Mouse (Mus musculus): ENCODE measurements around the gene Bcl11b. TPM values are rescaled to one million over a fixed set of nuclear protein-coding genes. Genes with fewer than 3 reads are reported as not detected.
A peak's percentile ranks its signal among the peaks of the same experiment; 100 is the strongest.

Bcl11b gene
- 6.4 and 14.1 TPM in 2 replicates for polyA plus RNA-seq (2012; rRNA removed)

DNA sequence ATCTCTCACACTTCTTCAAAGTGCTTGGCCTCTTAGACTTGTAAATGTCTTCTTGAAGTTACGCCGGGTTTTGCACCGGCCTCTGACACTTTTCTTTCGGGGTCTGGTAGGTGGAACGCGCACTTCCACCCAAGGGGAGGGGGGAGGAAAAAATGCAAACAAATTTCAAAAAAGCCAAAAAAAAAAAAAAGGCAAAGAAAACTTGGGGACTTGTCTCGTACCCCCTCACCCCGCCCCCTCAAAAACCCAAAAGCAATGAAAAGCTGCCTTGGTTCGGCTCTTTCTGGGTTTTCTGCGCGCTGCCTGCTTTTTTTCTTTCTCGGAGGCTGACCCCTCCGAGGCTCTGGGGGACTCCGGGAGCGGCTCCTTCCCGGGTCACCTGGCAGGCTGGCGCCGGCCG, at the start of gene Bcl11b:
TSS of gene Bcl11b (minus strand) at position 120 of the 400 bp plus-strand sequence.
- no peak for DNase-seq (ENCODE audit: low read depth, low spot score)
- 3% methylated on average over 19 of the region's 19 CpGs for WGBS

DNA sequence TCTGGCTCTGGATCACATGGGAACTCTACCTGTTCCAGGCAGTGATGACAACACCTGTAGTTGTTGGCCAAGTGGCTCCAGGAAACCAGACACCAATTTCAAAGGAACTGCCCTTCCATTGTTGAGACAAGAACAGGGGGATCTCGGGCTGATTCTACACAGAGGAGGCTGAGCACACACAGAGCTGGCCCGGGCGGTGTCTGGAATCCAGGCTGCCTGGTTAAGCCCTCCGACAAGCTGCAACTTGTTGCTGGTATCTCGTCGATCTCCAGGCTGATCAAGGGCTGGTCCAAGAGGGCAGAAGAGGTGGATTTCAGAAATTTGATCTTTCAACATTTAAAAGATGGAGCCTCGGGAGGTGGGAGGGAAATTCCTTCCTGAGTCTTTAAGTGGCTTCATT, 47.6 kb upstream of the Bcl11b start:
- 50% methylated on average over 7 of the region's 7 CpGs for WGBS
- no peak for DNase-seq (ENCODE audit: low read depth, low spot score)

DNA sequence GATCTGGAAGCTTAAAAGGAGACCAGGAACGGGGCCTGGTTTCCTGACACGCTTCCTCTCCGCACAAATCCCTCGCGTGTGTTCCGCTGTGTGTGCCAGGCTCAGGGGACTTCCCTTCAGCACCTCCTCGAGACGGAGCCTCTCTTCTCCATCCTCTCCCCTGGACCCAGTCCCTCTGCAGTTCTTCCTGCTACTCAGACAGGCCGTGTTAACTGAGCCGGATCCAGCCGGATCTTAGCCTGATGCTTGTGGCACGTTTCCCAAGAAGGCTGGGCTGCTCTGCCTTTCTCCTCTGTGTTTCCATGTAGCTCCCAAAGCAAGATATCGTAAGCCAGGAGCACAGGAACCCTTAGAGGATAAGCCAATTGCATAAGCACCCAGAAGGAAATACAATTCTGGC, 46.2 kb upstream of the Bcl11b start:
- DNase-seq (ENCODE audit: low read depth, low spot score), result no peak
- 77% methylated on average over 13 of the region's 13 CpGs for WGBS

DNA sequence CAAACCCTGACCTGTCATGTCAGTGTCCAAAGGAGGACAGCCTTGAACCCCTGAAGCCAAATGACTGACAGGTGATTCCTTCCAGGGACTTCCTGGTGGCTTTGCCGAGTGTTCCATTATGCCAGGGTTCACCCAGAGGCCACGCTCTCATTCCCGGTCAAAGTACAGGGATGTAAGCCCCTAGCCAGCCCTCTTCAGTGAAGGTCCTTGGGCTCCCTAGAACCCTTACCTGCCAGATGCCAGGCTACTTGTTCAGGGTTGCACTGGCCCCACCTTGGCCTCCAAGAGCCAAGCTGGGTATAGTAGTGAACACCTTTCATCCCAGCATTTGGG, 38.8 kb upstream of the Bcl11b start:
- WGBS, result 43% methylated on average over 3 of the region's 3 CpGs
- DNase-seq (ENCODE audit: low read depth, low spot score), result no peak

DNA sequence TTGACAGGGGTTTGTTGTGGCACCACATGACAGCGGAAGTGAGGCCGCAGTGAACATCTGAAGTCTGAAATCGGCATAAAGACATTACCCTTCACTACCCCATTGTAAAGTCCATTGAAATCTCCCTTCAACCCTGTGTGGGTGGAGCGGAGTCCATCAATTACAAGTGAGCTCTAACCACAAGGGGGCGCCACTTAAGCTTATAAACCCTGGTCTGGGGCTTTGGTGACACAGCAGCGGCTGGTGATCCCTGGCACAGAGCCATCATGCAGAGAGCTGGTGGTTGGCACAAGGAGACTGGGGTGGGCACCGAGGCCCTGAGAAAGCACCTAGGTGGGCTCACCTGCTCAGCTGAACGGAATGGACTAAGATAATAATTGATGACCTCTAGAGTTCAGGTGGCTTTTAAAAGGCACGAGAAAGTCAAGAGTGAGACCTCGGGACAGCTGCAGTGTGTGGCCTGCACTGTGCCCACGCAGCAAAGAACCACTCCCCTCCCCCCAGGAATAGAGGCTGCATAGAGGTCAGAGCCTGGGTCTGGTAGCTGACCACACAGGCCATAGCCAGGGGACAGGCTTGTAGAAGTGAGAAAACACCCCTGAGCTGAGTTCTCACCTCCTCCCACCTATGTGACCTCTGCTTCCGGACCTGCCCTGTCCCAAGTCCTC, 38.3 kb upstream of the Bcl11b start:
- DNase-seq (ENCODE audit: low read depth, low spot score), result peak; percentile 42

DNA sequence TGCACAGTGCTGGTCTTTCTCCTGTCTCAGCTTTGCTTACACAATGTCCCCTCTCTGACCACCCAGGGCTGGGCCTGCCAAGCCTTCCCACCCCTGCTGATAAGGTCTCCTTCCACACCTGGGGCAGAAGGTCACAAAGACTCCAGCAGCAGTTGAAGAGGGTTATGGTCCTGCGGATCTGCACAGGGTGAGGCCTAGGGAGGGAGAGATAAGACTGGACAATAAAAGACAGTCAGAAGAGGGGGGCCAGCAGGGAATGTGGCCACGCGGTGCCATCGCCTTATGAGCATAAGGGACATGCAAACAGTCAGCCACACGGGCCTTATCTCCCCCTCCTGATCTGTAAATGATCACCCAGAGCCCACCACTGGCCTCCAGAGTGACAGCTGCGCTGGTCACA, 34.0 kb upstream of the Bcl11b start:
- DNase-seq (ENCODE audit: low read depth, low spot score), result peak; percentile 46
- WGBS, result 26% methylated on average over 6 of the region's 6 CpGs

More for the DNA sequence above, 38.3 kb upstream of the Bcl11b start:
- WGBS, result 42% methylated on average over 12 of the region's 12 CpGs

DNA sequence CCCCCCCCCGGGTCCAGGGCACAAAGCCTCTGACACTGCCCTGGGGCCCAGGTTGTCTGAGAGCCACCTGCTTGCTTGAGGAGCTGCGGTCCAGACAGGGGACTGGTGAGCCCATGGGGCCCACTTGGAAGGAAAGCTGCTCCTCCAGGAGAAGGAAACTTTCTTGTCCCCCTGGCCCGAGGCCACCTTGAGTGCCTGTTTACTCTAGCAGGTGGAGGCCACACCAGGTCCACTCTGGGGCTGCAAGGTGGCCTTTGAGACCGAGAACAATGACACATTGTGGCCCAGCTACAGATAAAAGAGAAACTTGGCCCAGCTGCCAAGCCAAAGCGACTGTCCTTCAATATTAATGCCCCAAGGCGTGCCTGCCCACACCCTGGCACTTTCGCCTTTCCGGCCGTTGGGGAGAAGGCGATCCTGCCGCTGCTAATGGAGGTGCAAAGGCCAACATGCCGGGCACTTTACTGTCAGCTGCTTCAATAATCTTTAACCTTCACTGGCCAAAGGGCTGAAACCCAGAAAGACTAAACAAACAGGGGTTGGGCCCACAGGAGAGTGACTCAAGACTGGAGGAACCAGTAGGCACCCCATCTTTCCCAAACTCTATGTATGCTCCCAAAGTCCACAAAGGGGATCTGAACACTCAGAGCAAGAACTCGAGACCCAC, 32.1 kb upstream of the Bcl11b start:
- DNase-seq (ENCODE audit: low read depth, low spot score), result peak; percentile 87
- WGBS, result 31% methylated on average over 13 of the region's 13 CpGs

DNA sequence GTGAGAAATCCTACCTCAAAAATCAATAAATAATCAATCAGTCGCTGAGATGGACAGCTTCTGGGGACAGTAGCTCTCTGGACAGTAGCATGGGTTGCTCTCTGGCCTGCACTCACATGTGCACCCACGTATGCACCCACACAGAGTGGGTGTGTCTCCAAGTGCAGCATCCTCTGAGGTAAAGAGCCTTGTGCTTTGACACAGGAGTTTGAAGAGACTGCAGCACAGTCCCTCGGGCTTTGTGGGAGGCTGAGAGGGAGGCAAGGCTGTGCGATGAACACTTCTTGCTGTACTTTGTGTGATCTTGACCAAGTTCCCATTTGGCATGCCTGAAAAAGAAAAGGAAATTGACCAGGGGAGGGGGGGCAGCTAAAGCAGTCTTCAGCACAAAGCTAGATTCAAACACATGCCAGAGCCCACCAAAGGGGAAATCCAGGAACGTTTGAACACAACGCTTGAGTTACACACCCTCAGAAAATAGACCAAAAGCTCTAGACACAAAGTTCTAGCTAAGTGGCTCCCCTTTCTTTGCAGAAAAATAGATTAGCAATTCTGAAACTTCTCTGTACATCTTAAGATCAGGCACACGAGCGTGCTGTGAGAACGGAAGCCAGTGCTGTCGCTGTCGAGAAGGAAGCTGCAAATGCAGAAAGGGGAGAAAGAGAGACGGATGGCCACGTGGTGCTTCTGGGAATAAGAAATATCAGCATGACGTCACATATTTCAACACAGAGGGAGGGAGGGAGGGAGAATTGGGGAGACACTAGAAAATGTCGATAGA, 19.6 kb upstream of the Bcl11b start:
- DNase-seq (ENCODE audit: low read depth, low spot score), result no peak
- 70% methylated on average over 15 of the region's 15 CpGs for WGBS

DNA sequence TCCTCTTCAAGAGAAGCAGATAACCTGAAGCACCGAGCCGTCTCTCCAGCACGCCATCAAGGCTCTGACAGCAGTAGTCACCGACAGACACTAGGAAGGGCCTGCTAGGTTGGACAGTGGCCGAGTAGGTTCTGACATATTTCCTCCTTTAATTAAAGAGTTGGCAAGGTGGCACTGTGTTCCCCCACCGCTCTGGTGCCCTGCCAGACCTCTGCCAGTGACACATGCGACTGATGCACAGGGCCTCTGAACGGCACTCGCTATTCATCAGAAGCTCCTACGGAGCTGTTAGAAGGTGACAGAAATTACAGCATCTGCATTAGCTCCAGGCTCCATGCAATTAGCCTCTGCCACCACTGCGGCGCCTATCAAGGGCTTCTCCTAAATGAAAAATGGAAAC, 8.6 kb upstream of the Bcl11b start:
- WGBS, result 92% methylated on average over 12 of the region's 12 CpGs
- DNase-seq (ENCODE audit: low read depth, low spot score), result no peak

DNA sequence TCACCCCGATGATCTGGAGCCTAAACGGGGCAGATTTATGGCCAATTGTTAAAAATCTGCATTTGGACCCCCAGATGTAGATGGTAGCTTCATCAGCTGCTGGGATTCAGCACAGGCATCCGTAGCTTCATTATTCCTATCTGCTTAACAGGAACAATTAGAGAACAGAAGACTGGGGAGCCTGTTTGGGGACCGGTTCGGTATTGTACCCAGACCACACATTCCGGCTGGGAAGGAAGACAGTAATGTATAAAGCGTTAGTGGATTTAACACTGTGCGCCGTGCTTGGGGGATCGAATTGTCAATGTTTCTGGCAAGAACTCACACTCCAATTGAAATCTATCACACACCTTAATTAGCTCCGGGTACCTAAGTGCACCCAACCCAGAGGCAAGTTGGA, 6.9 kb upstream of the Bcl11b start:
- DNase-seq (ENCODE audit: low read depth, low spot score), result no peak
- WGBS, result 78% methylated on average over 11 of the region's 11 CpGs

DNA sequence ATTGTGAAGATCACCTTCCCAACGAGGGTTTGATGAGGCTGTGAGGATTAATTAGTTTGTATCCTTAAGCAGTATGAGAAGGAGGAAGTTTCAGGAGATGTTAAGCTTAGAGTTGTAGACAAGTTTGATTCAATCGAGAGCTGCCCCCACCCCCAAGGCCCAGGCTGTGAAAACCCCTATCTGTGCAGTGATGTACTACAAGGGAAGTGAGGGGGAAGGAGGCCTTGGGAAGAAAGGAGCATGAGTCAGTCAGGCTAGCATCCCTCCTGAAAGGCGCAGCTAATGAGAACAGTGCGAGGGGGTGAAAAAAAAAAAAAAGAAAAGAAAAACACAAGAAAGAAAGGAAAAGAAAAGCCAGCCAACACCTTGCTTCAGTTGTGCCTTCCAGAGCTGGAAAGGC, 5.8 kb upstream of the Bcl11b start:
- DNase-seq (ENCODE audit: low read depth, low spot score), result no peak
- 69% methylated on average over 4 of the region's 4 CpGs for WGBS

DNA sequence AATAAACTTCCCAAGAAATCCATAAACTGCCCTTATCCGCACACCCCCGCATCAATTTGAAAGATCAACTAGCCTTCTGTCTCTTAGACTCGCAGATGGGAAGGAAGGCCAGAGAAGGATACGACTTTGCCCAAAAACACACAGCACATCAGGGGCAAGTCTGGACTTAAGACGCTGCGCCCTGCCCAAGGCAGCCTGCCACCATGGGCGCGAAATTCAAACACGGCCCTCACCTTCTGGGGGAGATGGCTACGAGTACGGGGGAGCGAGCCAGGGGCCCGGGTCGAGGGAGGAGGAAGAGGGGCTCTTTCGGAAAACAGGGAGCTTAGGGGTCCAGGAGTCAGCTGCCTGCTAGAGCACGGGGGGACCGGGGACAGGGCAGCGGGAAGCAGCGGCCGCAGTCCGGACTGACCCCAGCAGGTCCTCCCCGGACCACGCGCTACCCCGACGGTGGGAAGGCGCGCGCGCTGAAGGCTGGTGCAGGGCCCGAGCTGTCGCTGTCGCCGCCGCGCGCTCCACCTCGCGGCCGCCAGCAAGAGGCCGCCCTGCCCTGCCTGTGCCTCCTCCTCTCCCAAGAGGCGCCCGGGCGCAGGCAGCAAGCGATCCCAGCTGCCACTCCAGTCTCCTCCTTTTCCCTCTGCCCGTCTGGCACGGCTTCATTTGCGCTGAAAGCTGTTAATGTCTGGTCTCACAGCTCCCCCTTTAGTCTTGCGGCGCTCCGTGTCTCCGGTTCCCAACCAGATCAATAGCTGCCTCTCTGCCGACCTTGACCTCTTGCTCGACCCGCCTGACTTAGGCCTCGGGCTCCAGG, 2.6 kb upstream of the Bcl11b start:
- DNase-seq (ENCODE audit: low read depth, low spot score), result no peak
- WGBS, result 2% methylated on average over 56 of the region's 56 CpGs

DNA sequence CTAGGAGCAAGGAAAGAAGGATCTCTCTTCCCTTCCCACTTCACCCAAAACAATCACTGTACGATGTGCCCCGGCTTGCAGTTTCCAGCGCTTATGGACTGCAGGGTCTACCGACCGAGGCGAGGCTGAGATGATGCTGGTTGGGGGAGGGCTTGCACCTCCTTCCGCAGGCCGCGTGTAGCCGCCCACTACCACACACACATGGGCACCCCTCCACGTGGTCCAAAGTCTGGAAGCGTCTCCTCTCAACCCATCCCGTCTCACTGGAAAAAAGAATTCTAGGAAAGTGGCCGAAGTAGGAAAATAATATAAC, 2.0 kb upstream of the Bcl11b start:
- no peak for DNase-seq (ENCODE audit: low read depth, low spot score)
- WGBS, result 10% methylated on average over 14 of the region's 14 CpGs

DNA sequence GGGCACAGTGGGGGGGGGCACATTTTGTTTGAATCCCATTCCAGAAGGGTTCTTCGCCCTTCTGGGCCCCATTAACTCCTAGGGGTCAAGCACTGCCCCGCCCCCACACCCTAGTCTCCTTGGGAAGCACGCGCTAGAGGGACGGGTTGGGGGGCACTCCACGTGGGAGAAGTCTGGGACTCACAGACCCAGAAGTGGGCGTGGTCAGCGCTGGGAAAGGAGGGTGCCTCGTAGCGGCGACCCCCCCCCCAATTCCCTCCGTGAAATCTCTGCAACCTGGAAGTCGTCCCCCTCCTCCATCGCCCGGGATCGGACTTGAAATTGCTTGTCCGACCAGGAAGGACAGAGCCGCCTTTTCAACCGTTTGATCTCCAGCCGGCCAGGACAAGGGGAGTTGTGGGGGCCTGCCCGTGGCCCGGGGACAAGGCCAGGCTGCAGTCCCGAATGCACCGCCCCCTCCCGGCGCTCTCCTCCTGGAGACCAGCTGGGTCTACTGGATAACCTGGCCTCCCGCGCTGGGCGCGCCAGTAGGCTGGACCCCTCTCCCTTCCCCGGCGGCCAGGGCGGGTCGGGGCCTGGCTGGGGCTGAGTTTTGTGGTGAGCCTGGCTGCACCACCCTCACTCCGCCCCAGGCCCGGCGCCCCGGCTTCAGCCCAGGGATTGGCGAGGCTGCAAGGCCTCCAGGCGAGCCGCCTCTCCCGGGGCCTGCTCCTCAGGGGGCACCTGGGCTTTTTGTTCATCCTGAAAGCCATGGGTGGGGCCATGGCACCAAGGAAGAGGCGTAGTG, 1.5 kb upstream of the Bcl11b start:
- WGBS, result 1% methylated on average over 42 of the region's 43 CpGs
- no peak for DNase-seq (ENCODE audit: low read depth, low spot score)

DNA sequence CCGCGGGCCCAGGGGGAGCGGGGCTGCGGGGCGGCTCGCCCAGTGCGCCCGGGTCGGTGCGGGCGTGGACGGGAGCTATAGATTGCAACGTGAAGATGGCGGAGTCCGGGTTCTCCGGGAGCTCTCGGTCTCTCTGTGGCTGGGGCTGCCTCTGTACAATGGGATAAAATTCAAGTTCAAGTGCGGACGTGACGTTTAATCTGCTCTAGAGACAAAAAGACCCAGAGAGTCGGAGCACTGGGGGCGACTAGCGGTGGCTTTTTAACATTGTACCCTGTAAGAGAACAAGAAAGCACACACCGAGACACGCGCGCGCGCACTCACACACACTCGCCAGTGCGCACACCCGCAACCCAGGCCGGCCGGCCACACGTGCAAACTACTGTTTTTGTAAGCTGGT, 526 bp upstream of the Bcl11b start:
- peak; percentile 69 for DNase-seq (ENCODE audit: low read depth, low spot score)
- under 1% methylated on average over 35 of the region's 35 CpGs for WGBS

DNA sequence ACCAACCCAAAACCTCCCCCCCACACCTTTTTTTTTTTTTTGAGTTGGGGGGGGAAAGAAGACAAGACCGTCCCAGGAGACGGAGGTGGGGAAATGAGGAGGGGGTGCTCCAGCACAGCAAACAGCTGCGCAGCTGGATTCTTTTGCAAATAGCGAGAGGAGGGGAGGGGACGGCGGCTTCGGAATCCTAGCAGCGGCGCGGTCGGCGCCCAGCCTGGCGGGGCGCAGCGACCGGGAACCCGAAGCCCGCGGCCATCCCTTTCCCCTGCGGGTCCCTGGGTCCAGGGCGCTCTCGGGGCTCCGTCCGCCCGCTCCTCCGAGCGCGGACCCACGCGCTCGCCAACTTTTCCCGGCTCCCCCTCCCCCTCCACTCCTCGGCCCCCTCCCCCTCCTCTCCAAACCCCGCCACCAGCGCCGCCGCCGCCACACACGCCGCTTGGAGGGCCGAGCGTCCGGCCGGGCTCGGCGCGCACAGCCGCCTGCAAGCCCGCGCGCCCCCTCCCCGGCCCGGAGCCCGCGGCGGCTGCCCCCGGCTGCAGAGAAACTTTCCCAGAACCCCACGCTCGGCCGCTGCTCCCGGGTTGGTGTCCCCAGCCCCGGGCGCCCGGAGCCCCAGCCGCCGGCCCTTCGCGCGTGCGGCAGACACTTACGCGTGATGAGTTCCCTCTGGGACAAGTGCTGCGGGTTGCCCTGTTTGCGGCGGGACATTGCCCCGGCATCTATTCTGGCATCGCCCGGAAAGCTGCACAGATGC, 789 bp downstream of the Bcl11b start:
- under 1% methylated on average over 75 of the region's 78 CpGs for WGBS
- DNase-seq (ENCODE audit: low read depth, low spot score), result no peak

DNA sequence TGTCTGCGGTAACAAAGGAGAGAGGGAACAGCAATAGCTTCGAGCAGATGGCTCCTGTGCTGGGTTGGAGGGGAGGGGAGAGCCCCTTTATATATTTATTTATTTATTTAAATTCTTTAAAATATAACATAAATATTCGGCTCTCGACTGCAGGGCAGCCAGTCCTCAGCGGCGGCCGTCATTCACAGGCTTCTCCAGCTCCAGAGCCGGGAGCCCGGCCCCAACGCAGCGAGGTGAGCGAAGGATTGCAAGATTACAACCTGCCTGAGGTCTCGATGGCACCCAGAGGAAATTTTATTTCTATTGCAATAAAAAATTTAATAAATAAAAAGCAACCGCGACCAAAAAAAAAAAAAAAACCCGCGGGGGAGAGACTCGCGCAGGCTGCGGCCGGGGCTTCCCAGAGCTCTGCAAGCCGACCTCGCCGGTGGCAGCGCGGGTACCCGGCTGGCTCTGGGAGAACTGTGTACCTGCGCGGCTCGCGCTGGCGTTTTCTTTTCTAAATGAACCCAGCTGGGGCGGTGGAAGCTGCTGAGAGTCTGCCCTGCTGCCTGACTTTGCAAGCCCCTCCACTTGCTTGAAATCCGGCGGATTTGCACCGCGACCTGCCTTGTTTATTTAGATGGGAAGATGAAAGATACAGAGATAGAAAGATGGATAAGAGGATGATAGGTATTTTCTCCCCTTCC, 1.6 kb downstream of the Bcl11b start:
- DNase-seq (ENCODE audit: low read depth, low spot score), result no peak
- WGBS, result 2% methylated on average over 37 of the region's 37 CpGs

DNA sequence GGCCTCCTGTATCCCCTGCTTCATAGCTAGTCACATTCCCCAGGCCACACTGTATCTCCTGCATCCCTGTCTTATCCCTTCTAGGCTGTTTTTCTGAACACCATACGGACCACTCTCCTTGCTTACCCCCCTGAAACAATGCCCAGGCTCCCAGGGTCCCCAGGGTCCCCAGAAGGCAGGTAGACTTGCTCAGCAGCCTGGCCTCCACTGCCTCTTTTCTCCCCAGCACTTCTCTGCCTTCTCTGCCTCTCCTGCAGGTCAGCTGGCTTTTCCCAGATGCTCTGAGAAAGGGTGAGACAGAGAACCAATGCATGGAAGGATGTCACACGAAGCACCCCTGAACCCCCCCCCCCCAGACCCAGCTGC, 2.7 kb downstream of the Bcl11b start:
- 9% methylated on average over 2 of the region's 2 CpGs for WGBS
- DNase-seq (ENCODE audit: low read depth, low spot score), result no peak

Measured in large intestine, adult 2 months (tissue).